Mouse (Mus musculus) stomach, embryonic 14.5 days (tissue): ENCODE data around the gene Aipl1. TPM values are rescaled to one million over a fixed set of nuclear protein-coding genes. Genes with fewer than 3 reads are reported as not detected.
A peak's percentile ranks its signal among the peaks of the same experiment; 100 is the strongest.

ENCODE experiments used
- ATAC-seq: fragments of 200-750 bp; cut with Nextera tagmentation; 2 replicates; pipeline ENCODE4 v1.8.0; 2017; ENCODE audit warnings: low read depth, moderate TSS enrichment; ENCODE audit not compliant: insufficient number of reproducible peaks, insufficient read depth, low FRiP score
- H3K27ac ChIP-seq: fragments of 300-500 bp; sonication (generic); 2 replicates; pipeline ENCODE4 v1.5.1; 2014; ENCODE audit warnings: mild to moderate bottlenecking, low read length, moderate library complexity, mixed read lengths
- H3K27me3 ChIP-seq: fragments of 300-500 bp; sonication (generic); 2 replicates; pipeline ENCODE4 v1.6.1; 2014; ENCODE audit warnings: low read length, control low read depth, mixed read lengths; ENCODE audit not compliant: control insufficient read depth, insufficient read depth
- H3K36me3 ChIP-seq: fragments of 300-500 bp; sonication (generic); 2 replicates; pipeline ENCODE4 v1.6.1; 2014; ENCODE audit warnings: mild to moderate bottlenecking, control low read depth, low read length, moderate library complexity, mixed read lengths; ENCODE audit not compliant: control insufficient read depth, insufficient read depth
- H3K4me1 ChIP-seq: fragments of 300-500 bp; sonication (generic); 2 replicates; pipeline ENCODE4 v1.6.1; 2014; ENCODE audit warnings: low read length, control low read depth, mixed read lengths; ENCODE audit not compliant: control insufficient read depth, insufficient read depth
- H3K4me2 ChIP-seq: fragments of 300-500 bp; sonication (generic); replicated peaks from 2 replicates; pipeline ENCODE4 v1.6.1; 2014; ENCODE audit warnings: low read depth, low read length, control low read depth
- H3K4me3 ChIP-seq: fragments of 300-500 bp; sonication (generic); 2 replicates; pipeline ENCODE4 v1.5.1; 2014; ENCODE audit warnings: low read depth, low read length, control low read depth
- H3K9ac ChIP-seq: fragments of 300-500 bp; sonication (generic); replicated peaks from 2 replicates; pipeline ENCODE4 v1.6.1; 2014; ENCODE audit warnings: low read depth, mild to moderate bottlenecking, control low read depth, low read length, moderate library complexity, mixed read lengths
- H3K9me3 ChIP-seq: fragments of 300-500 bp; sonication (generic); 2 replicates; pipeline ENCODE4 v1.6.1; 2016; ENCODE audit warnings: low read depth, low read length, control low read depth; ENCODE audit not compliant: control insufficient read depth
- WGBS: fragments of 180-500 bp; shearing (Covaris S2); extraction: QIAGEN DNeasy Blood & Tissue Kit; methylation state at CpG from one replicate; pipeline ENCODE4 v1.1.7; 2014; 5-methylcytosine and 5-hydroxymethylcytosine counted together
- polyA plus RNA-seq: library from polyadenylated mRNA; unstranded; fragments of >200 nt; fragmentation: Nextera tagmentation; extraction: Ambion mirVana; gene quantifications from 2 replicates; pipeline ENCODE4 v1.2.1, GENCODE M21; 2014

Aipl1 gene
- polyA plus RNA-seq, 1 experiment from 2014 or later, result not detected

DNA sequence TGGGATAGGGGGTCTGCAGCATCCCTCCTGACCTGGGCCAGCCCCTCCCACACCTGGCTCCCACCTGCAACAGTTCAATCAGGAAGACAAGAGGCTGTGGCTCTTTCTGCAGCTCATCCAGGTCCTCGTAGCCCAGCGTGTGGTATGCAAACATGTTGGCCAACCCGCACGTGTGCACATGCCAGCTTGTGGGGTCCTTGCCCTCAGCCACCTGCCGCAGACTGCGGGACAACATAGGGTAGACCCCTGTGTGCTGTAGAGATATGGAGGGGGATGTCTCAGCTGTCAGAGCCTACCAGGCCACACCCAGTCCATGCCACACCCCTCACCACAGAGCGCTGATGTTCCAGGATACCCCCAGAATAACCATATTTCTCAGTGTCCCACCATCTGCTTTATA, 6.0 kb downstream of the Aipl1 start:
- no peak overlapping the region for H3K9ac ChIP-seq

DNA sequence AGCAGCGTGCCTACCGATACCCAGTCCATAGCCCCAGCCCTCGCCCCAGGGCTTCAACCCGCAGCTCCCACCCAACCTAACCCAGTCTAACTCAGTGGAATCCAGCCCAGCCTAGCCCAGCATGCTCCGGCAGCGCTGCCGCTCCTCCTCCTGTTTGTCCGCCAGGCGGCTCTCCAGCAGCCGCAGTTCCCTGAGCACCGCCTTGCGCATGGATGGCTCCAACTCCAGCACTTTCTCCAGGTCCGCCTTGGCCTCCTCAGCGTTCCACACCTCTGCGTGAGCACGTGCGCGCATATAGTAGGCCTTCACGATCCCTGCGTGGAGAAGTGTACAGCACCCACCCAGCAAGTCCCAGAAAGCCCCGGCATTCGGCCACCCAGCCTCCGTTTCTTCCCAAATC, 8.2 kb downstream of the Aipl1 start:
- no peak overlapping the region for H3K9ac ChIP-seq
- H3K36me3 ChIP-seq, result no peaks in the 10 kb centered on the region
- no peak overlapping the region for H3K4me2 ChIP-seq
- 20% methylated on average over 23 of the region's 23 CpGs for WGBS
- 0 out of 2 replicates have a peak, but pooled peaks cover 3% of the 10 kb centered on the region for H3K27me3 ChIP-seq
- H3K4me1 ChIP-seq, result no peaks in the 10 kb centered on the region
- no peaks in the 10 kb centered on the region for H3K9me3 ChIP-seq
- no peak overlapping the region for H3K27ac ChIP-seq
- ATAC-seq, result 0 out of 2 replicates have a peak, but pooled peaks have one; percentile 38
- H3K4me3 ChIP-seq, result no peak overlapping the region

More for the DNA sequence above, 6.0 kb downstream of the Aipl1 start:
- Histone ChIP-seq H3K4me3 (no peak overlapping the region), H3K27me3 (0 out of 2 replicates have a peak, but pooled peaks cover 3% of the 10 kb centered on the region), H3K27ac (no peak overlapping the region), H3K4me2 (no peak overlapping the region), H3K4me1 (no peaks in the 10 kb centered on the region), H3K9me3 (no peaks in the 10 kb centered on the region), H3K36me3 (no peaks in the 10 kb centered on the region)
- 86% methylated on average over 7 of the region's 7 CpGs for WGBS
- no peak for ATAC-seq

DNA sequence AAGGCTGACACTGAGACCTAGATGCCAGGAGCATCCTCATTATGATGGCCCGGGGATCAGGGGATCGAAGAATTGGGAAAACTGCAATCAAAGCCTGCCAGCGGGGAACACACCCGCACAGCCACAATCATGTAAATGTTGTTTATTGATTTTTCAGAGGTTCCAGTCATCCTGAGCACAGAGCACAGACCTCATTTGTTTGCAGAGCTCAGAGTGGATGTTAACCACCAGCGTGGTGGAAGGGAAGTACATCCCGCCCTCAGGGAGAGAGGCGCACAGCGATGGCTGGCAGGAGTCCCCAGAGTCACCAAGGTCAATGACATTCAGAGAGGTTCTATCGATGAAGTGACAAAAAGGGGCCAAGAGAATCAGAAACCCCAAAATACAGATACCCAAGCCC, 9.5 kb downstream of the Aipl1 start:
- H3K27ac ChIP-seq, result no peak overlapping the region
- no peak overlapping the region for H3K9ac ChIP-seq
- no peaks in the 10 kb centered on the region for H3K36me3 ChIP-seq
- 0 out of 2 replicates have a peak, but pooled peaks cover 3% of the 10 kb centered on the region for H3K27me3 ChIP-seq
- no peak overlapping the region for H3K4me2 ChIP-seq
- H3K4me1 ChIP-seq, result no peaks in the 10 kb centered on the region
- H3K9me3 ChIP-seq, result no peaks in the 10 kb centered on the region
- WGBS, result 64% methylated on average over 9 of the region's 9 CpGs
- no peak overlapping the region for H3K4me3 ChIP-seq
- no peak for ATAC-seq

DNA sequence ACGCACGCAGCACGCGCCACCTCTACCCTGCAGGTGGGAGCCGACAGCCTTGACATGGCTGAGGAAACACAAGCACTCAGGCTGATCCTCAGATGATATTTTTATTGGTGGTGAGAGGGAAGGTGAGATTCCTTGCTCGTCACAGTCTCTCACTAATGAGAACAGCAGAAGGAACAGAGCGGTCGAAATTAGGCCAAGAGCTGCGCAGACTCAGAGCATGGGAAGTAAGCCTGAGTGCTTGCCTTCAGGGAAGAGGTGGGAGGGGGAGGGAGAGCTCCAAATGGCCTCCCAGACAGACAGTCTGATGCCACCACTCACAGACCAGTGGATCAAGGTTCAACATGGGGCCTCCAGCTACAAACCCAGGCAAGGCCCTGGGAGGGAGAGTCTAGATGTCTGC, 10.8 kb downstream of the Aipl1 start:
- ATAC-seq, result no peak
- Histone ChIP-seq H3K4me1 (no peaks in the 10 kb centered on the region), H3K4me3 (no peak overlapping the region), H3K36me3 (no peaks in the 10 kb centered on the region), H3K9ac (no peak overlapping the region), H3K9me3 (no peaks in the 10 kb centered on the region), H3K4me2 (no peak overlapping the region), H3K27me3 (0 out of 2 replicates have a peak, but pooled peaks cover 3% of the 10 kb centered on the region), H3K27ac (no peak overlapping the region)
- WGBS, result 86% methylated on average over 9 of the region's 9 CpGs

DNA sequence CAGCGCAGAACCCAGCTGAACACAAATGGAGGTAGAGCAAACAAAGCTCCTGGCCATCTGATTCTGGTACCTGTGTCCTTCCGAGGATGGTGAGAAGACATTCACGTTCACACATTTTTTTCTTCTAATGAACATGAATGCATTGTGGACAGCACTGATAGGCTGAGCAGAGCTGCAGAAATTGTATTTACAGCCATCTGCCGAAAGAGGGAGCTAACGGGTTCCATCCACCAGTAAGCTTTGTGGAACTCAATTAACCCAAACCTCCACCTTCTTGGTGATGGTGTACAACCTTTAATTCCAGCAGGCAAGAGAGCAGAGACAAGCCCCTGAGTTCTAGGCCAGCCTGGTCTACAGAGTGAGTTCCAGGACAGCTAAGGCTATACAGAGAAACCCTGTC, 11.5 kb downstream of the Aipl1 start:
- no peak overlapping the region for H3K27ac ChIP-seq
- no peak overlapping the region for H3K9ac ChIP-seq
- H3K4me2 ChIP-seq, result no peak overlapping the region
- no peak for ATAC-seq
- no peaks in the 10 kb centered on the region for H3K36me3 ChIP-seq
- H3K4me1 ChIP-seq, result no peaks in the 10 kb centered on the region
- WGBS, result 40% methylated on average over 5 of the region's 5 CpGs
- H3K27me3 ChIP-seq, result 0 out of 2 replicates have a peak, but pooled peaks cover 3% of the 10 kb centered on the region
- no peaks in the 10 kb centered on the region for H3K9me3 ChIP-seq
- no peak overlapping the region for H3K4me3 ChIP-seq

DNA sequence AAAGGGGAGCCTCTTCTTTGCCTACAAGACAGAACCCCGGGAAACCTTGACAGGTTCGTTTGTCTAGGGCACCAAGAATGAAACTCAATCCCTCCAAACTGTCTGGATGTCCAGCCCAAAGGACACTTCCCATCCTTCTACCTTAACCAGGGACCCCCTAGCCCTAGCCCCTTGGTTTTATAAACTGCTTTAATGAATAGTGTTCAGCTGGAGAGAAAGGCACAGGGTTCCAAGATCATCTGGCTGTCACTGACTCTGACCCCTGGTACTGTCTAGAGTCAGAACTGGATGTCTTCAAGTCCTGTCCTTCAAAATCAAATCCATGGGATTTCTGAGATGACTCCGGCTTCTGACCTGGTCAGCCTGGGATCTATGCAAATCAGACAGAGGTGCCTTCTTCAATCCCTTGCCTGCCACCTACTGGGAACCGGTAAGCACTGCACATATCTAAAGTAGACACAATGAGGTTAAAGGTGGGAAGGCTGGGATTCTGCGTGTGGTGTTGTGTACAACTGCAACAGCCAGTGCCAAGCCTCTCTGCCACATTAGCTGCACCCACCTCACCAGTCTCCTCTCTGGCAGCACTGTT, 13.0 kb downstream of the Aipl1 start:
- H3K27me3 ChIP-seq, result 0 out of 2 replicates have a peak, but pooled peaks cover 3% of the 10 kb centered on the region
- 17% methylated on average over 5 of the region's 5 CpGs for WGBS
- H3K4me3 ChIP-seq, result no peak overlapping the region
- peak; percentile 50; the same call in 1 of the 2 replicates for ATAC-seq
- no peaks in the 10 kb centered on the region for H3K9me3 ChIP-seq
- H3K4me1 ChIP-seq, result no peaks in the 10 kb centered on the region
- no peak overlapping the region for H3K27ac ChIP-seq
- H3K9ac ChIP-seq, result no peak overlapping the region
- no peaks in the 10 kb centered on the region for H3K36me3 ChIP-seq
- H3K4me2 ChIP-seq, result no peak overlapping the region

DNA sequence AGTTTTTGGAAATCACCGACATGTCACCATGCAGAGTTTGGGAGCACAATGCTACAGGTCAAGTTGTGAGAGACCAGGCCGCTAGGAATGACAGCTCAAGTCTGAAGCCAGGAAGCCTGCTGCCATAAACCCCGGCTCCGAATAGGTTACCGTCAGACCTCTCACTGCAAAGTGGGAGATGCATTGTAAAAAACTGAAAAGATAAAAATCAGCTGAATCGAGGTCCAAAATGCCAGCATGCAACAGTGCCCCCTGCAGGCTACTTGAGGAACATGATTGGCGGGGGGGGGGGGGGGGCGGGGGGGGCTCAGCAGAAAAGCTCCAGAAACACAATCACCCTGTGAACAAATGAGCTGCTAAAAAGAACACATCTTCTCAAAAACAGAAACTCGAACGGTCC, 13.7 kb downstream of the Aipl1 start:
- Histone ChIP-seq H3K9me3 (no peaks in the 10 kb centered on the region), H3K4me3 (no peak overlapping the region), H3K27me3 (0 out of 2 replicates have a peak, but pooled peaks cover 3% of the 10 kb centered on the region), H3K36me3 (no peaks in the 10 kb centered on the region), H3K27ac (no peak overlapping the region), H3K4me1 (no peaks in the 10 kb centered on the region), H3K9ac (no peak overlapping the region), H3K4me2 (no peak overlapping the region)
- ATAC-seq, result no peak
- 52% methylated on average over 8 of the region's 10 CpGs for WGBS

DNA sequence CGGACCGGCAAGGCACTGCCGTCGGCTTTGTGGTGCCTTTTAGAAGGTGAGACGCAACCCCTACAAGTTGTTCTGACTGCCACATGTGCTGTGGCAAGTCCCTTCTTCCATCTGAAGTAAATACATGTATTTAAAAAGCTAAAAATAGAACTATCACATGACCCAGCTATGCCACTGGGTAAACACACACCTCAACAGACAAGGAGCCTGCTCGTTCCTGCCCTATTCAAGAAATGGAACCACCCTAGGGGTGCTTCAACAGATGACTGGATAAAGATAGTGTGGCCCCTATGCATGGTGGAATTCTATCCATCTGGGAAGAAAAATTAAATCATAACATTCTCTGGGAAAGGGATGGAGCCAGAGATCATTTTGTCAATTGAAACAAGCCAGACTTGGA, 14.5 kb downstream of the Aipl1 start:
- ATAC-seq, result no peak
- Histone ChIP-seq H3K36me3 (no peaks in the 10 kb centered on the region), H3K9ac (no peak overlapping the region), H3K27me3 (0 out of 2 replicates have a peak, but pooled peaks cover 3% of the 10 kb centered on the region), H3K9me3 (no peaks in the 10 kb centered on the region), H3K27ac (no peak overlapping the region; the same call in 1 of the 2 replicates), H3K4me1 (no peaks in the 10 kb centered on the region), H3K4me2 (no peak overlapping the region), H3K4me3 (no peak overlapping the region)
- 59% methylated on average over 6 of the region's 6 CpGs for WGBS

DNA sequence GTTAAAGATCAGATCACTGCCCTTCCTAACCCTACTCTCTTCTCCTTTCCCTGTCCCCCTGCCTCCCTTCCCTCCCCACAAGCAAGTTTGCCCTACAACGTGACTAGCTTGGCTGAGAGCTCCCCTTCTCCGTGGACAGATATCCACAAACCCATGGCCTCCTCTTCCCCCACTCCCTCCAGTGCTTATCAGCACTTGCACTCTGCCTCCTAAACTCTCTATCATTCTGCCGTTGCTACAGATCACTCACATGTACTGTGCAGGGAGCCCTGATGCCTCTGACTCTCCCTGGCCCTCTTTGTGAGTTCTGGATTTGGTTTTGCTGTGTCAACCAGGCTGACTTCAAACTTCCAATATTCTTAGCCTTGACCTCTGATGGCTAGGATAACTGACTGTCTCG, 16.3 kb downstream of the Aipl1 start:
- 55% methylated on average over 4 of the region's 4 CpGs for WGBS
- Histone ChIP-seq H3K9ac (no peak overlapping the region), H3K27me3 (no peaks in the 10 kb centered on the region), H3K27ac (no peak overlapping the region), H3K4me2 (no peak overlapping the region), H3K4me3 (no peak overlapping the region), H3K9me3 (no peaks in the 10 kb centered on the region), H3K4me1 (no peaks in the 10 kb centered on the region), H3K36me3 (no peaks in the 10 kb centered on the region)
- no peak for ATAC-seq
